Mouse (Mus musculus): ENCODE data around the gene Frmd8. TPM values are rescaled to one million over a fixed set of nuclear protein-coding genes. Genes with fewer than 3 reads are reported as not detected.

Gene Frmd8
- total and polyA plus RNA-seq, 2 experiments from 2014 or later: 11.7 to 19.1 TPM

- no peaks in the 10 kb centered on the region for H3K4me1 ChIP-seq (ENCODE audit: insufficient read depth, low read length)
Measured at GRCm38 (mm10) chr19:5863776-5864175, 11.3 kb downstream of the Frmd8 start.

GRCm38 (mm10) chr19:5862335-5863085 is 12.6 kb downstream of the Frmd8 start:
- 98% methylated on average over 14 of the region's 14 CpGs for WGBS
- DNase-seq (ENCODE audit: low spot score): no peak
- no peak overlapping the region for H3K27ac ChIP-seq (ENCODE audit: low read depth, low read length)
- H3K4me2 ChIP-seq (ENCODE audit: low read depth, low read length, poor library complexity, severe bottlenecking): no peak overlapping the region
- no peak for ATAC-seq (ENCODE audit: low FRiP score)
- H3K27me3 ChIP-seq (ENCODE audit: insufficient read depth, low read length): no peaks in the 10 kb centered on the region
- no peak overlapping the region for H3K9ac ChIP-seq (replicated peaks; ENCODE audit: low read length, poor library complexity, severe bottlenecking)
- H3K4me1 ChIP-seq (ENCODE audit: insufficient read depth, low read length): no peaks in the 10 kb centered on the region
- TF ChIP-seq CTCF (IDR thresholded peaks at IDR 0.05): peak; percentile 44
- peaks cover 36% of the 10 kb centered on the region for H3K36me3 ChIP-seq (ENCODE audit: insufficient read depth, low read length)
- H3K9me3 ChIP-seq (ENCODE audit: low read length): no peaks in the 10 kb centered on the region
- H3K4me3 ChIP-seq (ENCODE audit: low read depth, low read length): no peak overlapping the region

More at GRCm38 (mm10) chr19:5863776-5864175, 11.3 kb downstream of the Frmd8 start:
- Histone ChIP-seq H3K9ac (replicated peaks; ENCODE audit: low read length, poor library complexity, severe bottlenecking) (no peak overlapping the region), H3K27ac (ENCODE audit: low read depth, low read length) (no peak overlapping the region), H3K4me2 (ENCODE audit: low read depth, low read length, poor library complexity, severe bottlenecking) (no peak overlapping the region), H3K4me3 (ENCODE audit: low read depth, low read length) (no peak overlapping the region), H3K36me3 (ENCODE audit: insufficient read depth, low read length) (peaks cover 38% of the 10 kb centered on the region), H3K27me3 (ENCODE audit: insufficient read depth, low read length) (no peaks in the 10 kb centered on the region), H3K9me3 (ENCODE audit: low read length) (no peaks in the 10 kb centered on the region)
- WGBS: 94% methylated on average over 5 of the region's 5 CpGs
- no peak for DNase-seq (ENCODE audit: low spot score)
- ATAC-seq (ENCODE audit: low FRiP score): no peak
- no peak for TF ChIP-seq CTCF (IDR thresholded peaks at IDR 0.05)

- Histone ChIP-seq H3K9me3 (ENCODE audit: low read length) (no peaks in the 10 kb centered on the region), H3K27ac (ENCODE audit: low read depth, low read length) (no peak overlapping the region), H3K27me3 (ENCODE audit: insufficient read depth, low read length) (no peaks in the 10 kb centered on the region), H3K4me2 (ENCODE audit: low read depth, low read length, poor library complexity, severe bottlenecking) (no peak overlapping the region), H3K4me1 (ENCODE audit: insufficient read depth, low read length) (no peaks in the 10 kb centered on the region), H3K4me3 (ENCODE audit: low read depth, low read length) (no peak overlapping the region), H3K9ac (replicated peaks; ENCODE audit: low read length, poor library complexity, severe bottlenecking) (no peak overlapping the region), H3K36me3 (ENCODE audit: insufficient read depth, low read length) (peaks cover 23% of the 10 kb centered on the region)
- TF ChIP-seq CTCF (IDR thresholded peaks at IDR 0.05): no peak
- DNase-seq (ENCODE audit: low spot score) (no peak), ATAC-seq (ENCODE audit: low FRiP score) (0 out of 2 replicates have a peak, but pooled peaks have one; percentile 31)
- 85% methylated on average over 9 of the region's 9 CpGs for WGBS
Measured at GRCm38 (mm10) chr19:5856604-5857003, 18.5 kb downstream of the Frmd8 start.

- Histone ChIP-seq H3K4me3 (ENCODE audit: low read depth, low read length) (no peak overlapping the region), H3K27me3 (ENCODE audit: insufficient read depth, low read length) (no peaks in the 10 kb centered on the region), H3K27ac (ENCODE audit: low read depth, low read length) (no peak overlapping the region), H3K4me2 (ENCODE audit: low read depth, low read length, poor library complexity, severe bottlenecking) (no peak overlapping the region), H3K4me1 (ENCODE audit: insufficient read depth, low read length) (peaks cover 25% of the 10 kb centered on the region), H3K9me3 (ENCODE audit: low read length) (no peaks in the 10 kb centered on the region), H3K9ac (replicated peaks; ENCODE audit: low read length, poor library complexity, severe bottlenecking) (no peak overlapping the region), H3K36me3 (ENCODE audit: insufficient read depth, low read length) (peaks cover 12% of the 10 kb centered on the region)
- ATAC-seq (ENCODE audit: low FRiP score) (no peak), DNase-seq (ENCODE audit: low spot score) (no peak)
- WGBS: 90% methylated on average over 12 of the region's 12 CpGs
- TF ChIP-seq CTCF (IDR thresholded peaks at IDR 0.05): no peak
Measured at GRCm38 (mm10) chr19:5852035-5852722, 22.9 kb downstream of the Frmd8 start.

- H3K4me2 ChIP-seq (ENCODE audit: low read depth, low read length, poor library complexity, severe bottlenecking): no peak overlapping the region
- H3K27me3 ChIP-seq (ENCODE audit: insufficient read depth, low read length): no peaks in the 10 kb centered on the region
- 69% methylated on average over 5 of the region's 5 CpGs for WGBS
- H3K27ac ChIP-seq (ENCODE audit: low read depth, low read length): no peak overlapping the region
- TF ChIP-seq CTCF (IDR thresholded peaks at IDR 0.05): no peak
- no peak for DNase-seq (ENCODE audit: low spot score)
- no peak overlapping the region for H3K4me3 ChIP-seq (ENCODE audit: low read depth, low read length)
- H3K9me3 ChIP-seq (ENCODE audit: low read length): no peaks in the 10 kb centered on the region
- no peak for ATAC-seq (ENCODE audit: low FRiP score)
- peaks cover 11% of the 10 kb centered on the region for H3K36me3 ChIP-seq (ENCODE audit: insufficient read depth, low read length)
- H3K4me1 ChIP-seq (ENCODE audit: insufficient read depth, low read length): peaks cover 27% of the 10 kb centered on the region
- H3K9ac ChIP-seq (replicated peaks; ENCODE audit: low read length, poor library complexity, severe bottlenecking): no peak overlapping the region; the same call in 1 of the 2 replicates
Measured at GRCm38 (mm10) chr19:5851481-5851971, 23.5 kb downstream of the Frmd8 start.

DNA sequence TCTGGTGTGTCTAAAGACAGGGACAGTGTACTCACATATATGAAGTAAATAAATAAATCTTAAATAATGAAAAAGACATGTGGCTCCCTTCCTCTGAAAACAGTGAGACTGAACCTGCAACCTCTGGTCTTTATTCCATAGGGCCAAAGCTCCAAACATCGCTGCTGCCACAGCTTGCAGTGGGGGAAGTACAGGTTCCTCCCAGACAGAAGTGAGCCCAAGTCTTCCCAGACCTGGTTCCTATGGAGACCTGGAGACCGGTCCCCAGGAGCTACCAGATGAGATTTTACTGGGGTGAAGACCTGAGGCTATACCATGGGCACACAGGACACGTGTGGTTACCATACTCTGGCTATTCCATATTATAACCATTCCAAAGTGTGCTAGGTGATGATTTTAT is 24.2 kb downstream of the Frmd8 start:
- Histone ChIP-seq H3K27ac (ENCODE audit: low read depth, low read length) (no peak overlapping the region), H3K4me1 (ENCODE audit: insufficient read depth, low read length) (peaks cover 27% of the 10 kb centered on the region), H3K9ac (replicated peaks; ENCODE audit: low read length, poor library complexity, severe bottlenecking) (no peak overlapping the region), H3K4me3 (ENCODE audit: low read depth, low read length) (no peak overlapping the region), H3K36me3 (ENCODE audit: insufficient read depth, low read length) (peaks cover 8% of the 10 kb centered on the region), H3K4me2 (ENCODE audit: low read depth, low read length, poor library complexity, severe bottlenecking) (no peak overlapping the region), H3K9me3 (ENCODE audit: low read length) (no peaks in the 10 kb centered on the region), H3K27me3 (ENCODE audit: insufficient read depth, low read length) (no peaks in the 10 kb centered on the region)
- no peak for TF ChIP-seq CTCF (IDR thresholded peaks at IDR 0.05)
- ATAC-seq (ENCODE audit: low FRiP score): no peak
- WGBS: 86% methylated on average over 3 of the region's 3 CpGs
- DNase-seq (ENCODE audit: low spot score): no peak
